Mouse (Mus musculus) heart, postnatal 0 days (tissue): Measurements from ENCODE around the gene Nr2c2ap.

Experiments used
- CTCF ChIP-seq: IDR thresholded peaks from 2 replicates; pipeline ENCODE4 v1.5.1; 2016; ENCODE audit warnings: antibody characterized with exemption, control low read depth, low read depth
- EP300 ChIP-seq: IDR thresholded peaks from 2 replicates; pipeline ENCODE4 v1.6.1; 2016; ENCODE audit warnings: antibody characterized with exemption, low read depth

GRCm38 (mm10) chr8:70181903-70182252 lies 50.7 kb downstream of the Nr2c2ap start:
- no peak for TF ChIP-seq CTCF
- TF ChIP-seq EP300, result no peak
